Mouse (Mus musculus): Measurements from ENCODE around the gene Elovl7. TPM values are rescaled to one million over a fixed set of nuclear protein-coding genes. Genes with fewer than 3 reads are reported as not detected.

Elovl7 gene
- polyA plus RNA-seq, 1 experiment from 2014 or later = 0.95 TPM

- DNase-seq (ENCODE audit: low spot score) = no peak
- 90% methylated on average over 8 of the region's 8 CpGs for WGBS
- Histone ChIP-seq H3K27me3 (ENCODE audit: low read depth, poor library complexity, severe bottlenecking) (peaks cover 46% of the 10 kb centered on the region), H3K36me3 (no peaks in the 10 kb centered on the region), H3K4me1 (peaks cover 17% of the 10 kb centered on the region), H3K27ac (no peak overlapping the region), H3K4me3 (no peak overlapping the region), H3K9me3 (replicated peaks) (no peaks in the 10 kb centered on the region)
These were observed 3.2 kb upstream of the Elovl7 start for GRCm38 (mm10) chr13:108210960-108211359.

- Histone ChIP-seq H3K27me3 (ENCODE audit: low read depth, poor library complexity, severe bottlenecking) (peaks cover 61% of the 10 kb centered on the region), H3K4me1 (peaks cover 17% of the 10 kb centered on the region), H3K9me3 (replicated peaks) (no peaks in the 10 kb centered on the region), H3K36me3 (no peaks in the 10 kb centered on the region), H3K27ac (no peak overlapping the region), H3K4me3 (no peak overlapping the region)
- 59% methylated on average over 5 of the region's 5 CpGs for WGBS
- no peak for DNase-seq (ENCODE audit: low spot score)
These were observed 1.7 kb upstream of the Elovl7 start for GRCm38 (mm10) chr13:108212397-108213018.

DNA sequence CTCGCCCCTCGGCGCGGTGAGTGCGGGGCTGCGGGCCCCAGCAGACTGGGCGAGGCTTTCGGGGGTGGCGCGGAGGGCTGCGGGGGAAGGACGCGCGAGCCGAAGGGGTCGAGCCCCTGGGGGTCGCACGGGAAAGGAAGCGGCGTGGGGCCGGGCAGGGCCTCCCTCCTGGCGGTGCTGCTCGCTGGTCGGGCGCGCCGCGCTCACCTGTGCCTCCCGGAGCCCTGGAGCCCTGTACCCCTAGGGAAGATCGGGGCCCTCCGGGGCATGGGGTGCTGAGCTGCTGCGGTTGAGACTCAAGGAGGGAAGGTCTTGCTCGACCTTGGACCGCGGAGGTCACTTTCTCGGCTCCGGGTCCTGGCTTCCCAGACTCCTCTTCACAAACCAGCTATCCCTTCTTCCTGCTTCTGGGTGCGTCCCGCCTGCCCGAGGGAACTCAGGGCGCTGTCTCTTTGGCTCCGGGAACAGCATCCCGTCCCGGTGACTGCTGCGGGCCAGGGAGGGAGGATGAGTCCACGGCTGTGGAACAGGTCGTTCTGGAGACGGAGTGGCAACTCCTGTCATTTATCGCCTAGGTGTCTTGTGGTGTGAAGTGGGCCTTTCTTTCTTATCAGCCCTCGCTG, 392 bp downstream of the Elovl7 start:
- Histone ChIP-seq H3K27ac (peak overlapping the region; percentile 77), H3K4me3 (peak overlapping the region; percentile 83), H3K9me3 (replicated peaks) (no peaks in the 10 kb centered on the region), H3K36me3 (no peaks in the 10 kb centered on the region), H3K4me1 (peaks cover 17% of the 10 kb centered on the region), H3K27me3 (ENCODE audit: low read depth, poor library complexity, severe bottlenecking) (peaks cover 80% of the 10 kb centered on the region)
- DNase-seq (ENCODE audit: low spot score) = peak; percentile 68
- under 1% methylated on average over 46 of the region's 50 CpGs for WGBS

DNA sequence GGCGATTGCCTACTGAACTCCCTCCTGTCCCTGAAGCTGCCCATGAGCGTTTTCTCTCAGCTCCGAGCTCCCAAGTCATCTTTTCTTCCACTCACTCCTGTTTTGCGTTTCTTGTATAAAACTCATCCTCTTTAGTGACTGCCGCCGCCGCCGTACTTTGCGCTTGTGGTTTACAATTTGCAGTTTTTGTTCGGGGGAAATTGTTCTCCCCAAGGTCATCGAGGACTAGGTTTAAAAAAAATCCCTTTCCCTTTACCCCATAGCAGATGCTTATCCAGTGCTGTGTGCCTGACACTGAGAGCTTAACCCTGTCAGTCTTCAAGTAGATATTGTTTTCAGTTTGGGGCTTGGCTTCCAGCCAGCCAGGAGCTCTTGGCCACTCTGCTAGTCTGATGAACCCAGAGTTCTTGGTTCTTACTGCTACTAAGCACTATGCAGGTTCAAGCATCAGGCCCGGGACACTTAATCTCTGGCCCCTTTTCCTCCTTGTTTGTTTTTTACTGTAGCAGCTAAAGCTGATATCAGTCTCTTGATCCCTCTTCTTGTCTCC, 1.1 kb downstream of the Elovl7 start:
- 6% methylated on average over 12 of the region's 12 CpGs for WGBS

DNA sequence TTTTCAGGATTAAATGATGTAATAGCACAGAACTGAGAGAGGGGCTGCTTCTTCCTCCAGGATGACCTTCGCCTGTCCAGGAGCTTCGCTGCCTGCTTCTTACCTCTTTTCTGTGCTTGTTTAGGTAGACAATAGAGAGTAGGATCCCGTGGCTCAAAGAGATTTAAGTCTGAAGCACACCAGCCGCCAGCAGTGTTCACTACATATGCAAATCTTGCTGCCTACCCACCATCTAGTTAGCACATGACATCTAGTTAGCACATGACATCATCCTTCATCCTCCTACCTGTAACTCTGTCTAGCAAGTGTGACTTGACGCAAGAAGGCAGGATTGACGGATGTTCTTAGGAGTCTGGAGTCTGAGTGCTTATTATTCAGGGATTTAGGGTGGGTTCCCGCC, 5.6 kb downstream of the Elovl7 start:
- no peak overlapping the region for H3K27ac ChIP-seq
- no peaks in the 10 kb centered on the region for H3K9me3 ChIP-seq (replicated peaks)
- WGBS = 77% methylated on average over 7 of the region's 7 CpGs
- no peak overlapping the region for H3K4me3 ChIP-seq
- H3K4me1 ChIP-seq = peaks cover 6% of the 10 kb centered on the region
- H3K36me3 ChIP-seq = no peaks in the 10 kb centered on the region
- no peak for DNase-seq (ENCODE audit: low spot score)
- peaks cover 46% of the 10 kb centered on the region for H3K27me3 ChIP-seq (ENCODE audit: low read depth, poor library complexity, severe bottlenecking)

More for the DNA sequence above, 1.1 kb downstream of the Elovl7 start:
- H3K9me3 ChIP-seq (replicated peaks) = no peaks in the 10 kb centered on the region
- peak overlapping the region; percentile 83 for H3K4me3 ChIP-seq
- no peaks in the 10 kb centered on the region for H3K36me3 ChIP-seq
- H3K27me3 ChIP-seq (ENCODE audit: low read depth, poor library complexity, severe bottlenecking) = peaks cover 80% of the 10 kb centered on the region
- H3K27ac ChIP-seq = no peak overlapping the region
- H3K4me1 ChIP-seq = peaks cover 17% of the 10 kb centered on the region
- no peak for DNase-seq (ENCODE audit: low spot score)

DNA sequence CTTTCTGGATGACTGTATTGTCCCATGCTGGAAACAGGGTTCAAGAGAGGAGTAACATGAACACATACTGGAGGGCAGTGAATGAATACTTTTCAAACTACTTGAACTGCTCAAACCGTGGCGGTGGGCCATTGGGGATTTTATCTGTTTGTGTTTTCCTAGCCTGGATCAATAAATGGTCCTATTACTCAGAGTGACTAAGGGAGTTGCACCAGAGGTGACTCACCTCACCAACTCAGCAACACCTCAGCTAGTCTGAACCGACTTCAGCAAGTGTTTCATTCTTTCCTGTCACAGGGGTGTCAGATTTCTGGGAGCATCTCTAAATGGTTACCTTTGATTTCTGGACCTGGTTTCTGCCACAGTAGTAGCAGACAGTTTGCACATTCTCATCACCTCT, 15.0 kb downstream of the Elovl7 start:
- no peak overlapping the region for H3K27ac ChIP-seq
- WGBS = 66% methylated on average over 3 of the region's 3 CpGs
- H3K4me3 ChIP-seq = no peak overlapping the region
- H3K36me3 ChIP-seq = no peaks in the 10 kb centered on the region
- no peak for DNase-seq (ENCODE audit: low spot score)
- H3K9me3 ChIP-seq (replicated peaks) = no peaks in the 10 kb centered on the region
- H3K4me1 ChIP-seq = no peaks in the 10 kb centered on the region
- H3K27me3 ChIP-seq (ENCODE audit: low read depth, poor library complexity, severe bottlenecking) = 0 out of 2 replicates have a peak, but pooled peaks cover 2% of the 10 kb centered on the region

DNA sequence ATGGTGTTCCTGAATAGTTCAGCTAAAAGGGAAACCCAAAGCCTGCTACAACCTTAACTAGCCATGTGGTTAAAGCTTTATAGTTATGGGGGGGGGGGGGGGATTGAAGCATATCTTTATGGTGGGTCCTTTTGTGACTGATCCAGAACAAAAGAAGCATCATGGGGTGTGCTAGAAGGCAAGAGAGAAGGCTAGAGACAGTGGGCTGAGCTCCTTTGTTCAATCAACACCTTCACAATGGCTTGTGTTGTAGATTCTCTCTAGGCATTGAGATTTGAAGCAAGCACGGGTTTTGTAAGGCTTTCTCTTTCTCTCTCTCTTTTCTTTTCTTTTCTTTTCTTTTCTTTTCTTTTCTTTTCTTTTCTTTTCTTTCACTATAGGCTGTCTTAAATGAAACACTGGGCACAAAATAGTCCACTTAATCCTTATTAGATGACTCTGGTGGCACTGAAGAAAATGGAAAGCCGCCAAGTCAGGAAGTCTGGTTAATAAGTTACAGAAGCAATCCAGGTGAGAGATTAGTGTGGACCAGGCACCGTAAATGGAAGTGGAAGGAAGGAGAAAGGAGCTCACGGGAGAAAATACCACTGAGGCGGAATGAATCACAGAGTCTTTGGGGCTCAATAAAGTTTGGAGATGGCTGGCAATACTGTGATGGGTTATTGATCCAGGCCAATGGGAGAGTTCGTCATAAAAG, 15.6 kb downstream of the Elovl7 start:
- 77% methylated on average over 6 of the region's 6 CpGs for WGBS
- H3K27ac ChIP-seq = no peak overlapping the region
- no peaks in the 10 kb centered on the region for H3K36me3 ChIP-seq
- H3K4me3 ChIP-seq = no peak overlapping the region
- H3K9me3 ChIP-seq (replicated peaks) = no peaks in the 10 kb centered on the region
- 0 out of 2 replicates have a peak, but pooled peaks cover 2% of the 10 kb centered on the region for H3K27me3 ChIP-seq (ENCODE audit: low read depth, poor library complexity, severe bottlenecking)
- DNase-seq (ENCODE audit: low spot score) = no peak
- H3K4me1 ChIP-seq = no peaks in the 10 kb centered on the region

GRCm38 (mm10) chr13:108240012-108240411, 25.8 kb downstream of the Elovl7 start:
- DNase-seq (ENCODE audit: low spot score) = no peak
- Histone ChIP-seq H3K4me3 (no peak overlapping the region), H3K27ac (no peak overlapping the region), H3K27me3 (ENCODE audit: low read depth, poor library complexity, severe bottlenecking) (no peaks in the 10 kb centered on the region), H3K36me3 (no peaks in the 10 kb centered on the region), H3K4me1 (no peaks in the 10 kb centered on the region), H3K9me3 (replicated peaks) (no peaks in the 10 kb centered on the region)
- WGBS = 80% methylated on average over 4 of the region's 4 CpGs

GRCm38 (mm10) chr13:108241715-108242114, 27.5 kb downstream of the Elovl7 start:
- Histone ChIP-seq H3K27ac (no peak overlapping the region), H3K36me3 (no peaks in the 10 kb centered on the region), H3K4me1 (no peaks in the 10 kb centered on the region), H3K9me3 (replicated peaks) (no peaks in the 10 kb centered on the region), H3K4me3 (no peak overlapping the region), H3K27me3 (ENCODE audit: low read depth, poor library complexity, severe bottlenecking) (no peaks in the 10 kb centered on the region)
- 87% methylated on average over 5 of the region's 5 CpGs for WGBS
- no peak for DNase-seq (ENCODE audit: low spot score)

DNA sequence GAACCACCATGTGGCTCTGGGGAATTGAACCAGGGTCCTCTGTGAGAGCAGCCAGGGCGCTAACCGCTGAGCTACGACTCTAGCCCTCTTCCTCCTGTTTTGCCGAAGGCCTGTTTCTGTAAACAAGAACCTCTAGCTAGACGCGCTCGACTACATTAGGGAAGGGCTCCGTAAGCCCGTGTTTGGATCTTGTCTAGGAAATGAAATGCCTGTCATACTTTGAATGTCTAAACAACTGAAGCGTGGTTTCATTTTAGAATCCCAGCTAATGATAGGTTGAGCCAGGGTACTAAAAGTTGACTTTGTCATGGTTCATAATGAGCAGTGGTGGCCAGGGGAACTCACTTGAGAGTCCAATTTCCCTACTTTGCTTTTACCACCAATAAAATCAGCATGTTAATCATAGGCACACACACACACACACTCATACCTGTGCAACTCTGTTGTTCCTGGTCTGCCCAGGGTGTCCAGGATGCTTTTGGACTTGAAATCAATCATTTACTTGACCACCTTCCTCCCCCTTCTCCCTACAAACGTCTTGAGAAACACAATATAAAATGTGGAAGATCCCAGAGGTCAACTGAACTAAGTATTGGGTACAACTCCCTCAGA, 31.0 kb downstream of the Elovl7 start:
- H3K4me1 ChIP-seq = no peaks in the 10 kb centered on the region
- H3K27me3 ChIP-seq (ENCODE audit: low read depth, poor library complexity, severe bottlenecking) = no peaks in the 10 kb centered on the region
- no peak overlapping the region for H3K27ac ChIP-seq
- no peaks in the 10 kb centered on the region for H3K36me3 ChIP-seq
- H3K9me3 ChIP-seq (replicated peaks) = no peaks in the 10 kb centered on the region
- no peak for DNase-seq (ENCODE audit: low spot score)
- no peak overlapping the region for H3K4me3 ChIP-seq
- WGBS = 89% methylated on average over 11 of the region's 11 CpGs

GRCm38 (mm10) chr13:108251106-108251505, 36.9 kb downstream of the Elovl7 start:
- DNase-seq (ENCODE audit: low spot score) = no peak
- Histone ChIP-seq H3K9me3 (replicated peaks) (no peaks in the 10 kb centered on the region), H3K36me3 (no peaks in the 10 kb centered on the region), H3K4me3 (no peak overlapping the region), H3K27me3 (ENCODE audit: low read depth, poor library complexity, severe bottlenecking) (no peaks in the 10 kb centered on the region), H3K27ac (no peak overlapping the region), H3K4me1 (0 out of 2 replicates have a peak, but pooled peaks cover 3% of the 10 kb centered on the region)
- WGBS = 87% methylated on average over 5 of the region's 5 CpGs

GRCm38 (mm10) chr13:108253977-108254376, 39.8 kb downstream of the Elovl7 start:
- WGBS = 88% methylated on average over 5 of the region's 5 CpGs
- H3K9me3 ChIP-seq (replicated peaks) = no peaks in the 10 kb centered on the region
- no peak overlapping the region for H3K27ac ChIP-seq
- no peak overlapping the region for H3K4me3 ChIP-seq
- 0 out of 2 replicates have a peak, but pooled peaks cover 3% of the 10 kb centered on the region for H3K4me1 ChIP-seq
- no peak for DNase-seq (ENCODE audit: low spot score)
- H3K36me3 ChIP-seq = no peaks in the 10 kb centered on the region
- H3K27me3 ChIP-seq (ENCODE audit: low read depth, poor library complexity, severe bottlenecking) = no peaks in the 10 kb centered on the region
